Mouse (Mus musculus): ENCODE results near the gene Oit1. TPM values are rescaled to one million over a fixed set of nuclear protein-coding genes. Genes with fewer than 3 reads are reported as not detected.
A peak's percentile ranks its signal among the peaks of the same experiment; 100 is the strongest.

The Oit1 gene
- polyA plus RNA-seq, 1 experiment from 2014 or later = not detected

GRCm38 (mm10) chr14:8367121-8367520 is 11.4 kb downstream of the Oit1 start:
- Histone ChIP-seq H3K9me3 (no peaks in the 10 kb centered on the region), H3K9ac (no peak overlapping the region), H3K27me3 (replicated peaks) (no peaks in the 10 kb centered on the region), H3K4me2 (replicated peaks) (no peak overlapping the region), H3K4me3 (no peak overlapping the region), H3K4me1 (peaks cover 8% of the 10 kb centered on the region), H3K27ac (no peak overlapping the region), H3K36me3 (no peaks in the 10 kb centered on the region)
- 0% methylated on average over 1 of the region's 1 CpGs for WGBS
- peak; percentile 6; the same call in 1 of the 2 replicates for ATAC-seq (ENCODE audit: low FRiP score, low read depth)

DNA sequence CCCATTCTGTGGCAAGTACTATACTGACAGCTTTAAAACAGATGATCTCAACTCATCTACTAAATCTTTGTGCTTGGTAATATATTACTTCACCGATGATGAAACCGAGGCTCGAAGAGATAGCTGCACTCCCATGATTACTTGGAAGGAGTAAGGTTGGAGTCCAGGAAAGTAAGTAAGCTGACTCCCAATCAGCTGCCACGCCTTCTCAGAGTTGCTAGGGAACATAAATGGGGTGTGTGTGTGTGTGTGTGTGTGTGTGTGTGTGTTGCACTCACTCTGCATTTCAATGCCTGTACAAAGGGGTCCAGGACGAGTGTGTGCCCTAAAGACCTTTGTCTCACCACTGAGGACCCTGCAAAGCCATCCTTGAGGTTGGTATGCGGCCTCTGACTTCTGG is 12.7 kb downstream of the Oit1 start:
- Histone ChIP-seq H3K9ac (no peak overlapping the region), H3K4me2 (replicated peaks) (no peak overlapping the region), H3K36me3 (no peaks in the 10 kb centered on the region), H3K4me1 (peaks cover 8% of the 10 kb centered on the region), H3K27ac (no peak overlapping the region), H3K9me3 (no peaks in the 10 kb centered on the region), H3K27me3 (replicated peaks) (no peaks in the 10 kb centered on the region), H3K4me3 (no peak overlapping the region)
- 72% methylated on average over 6 of the region's 6 CpGs for WGBS
- no peak for ATAC-seq (ENCODE audit: low FRiP score, low read depth)

GRCm38 (mm10) chr14:8356836-8357235 is 21.7 kb downstream of the Oit1 start:
- Histone ChIP-seq H3K4me1 (peaks cover 3% of the 10 kb centered on the region; the same call in 1 of the 2 replicates), H3K27me3 (replicated peaks) (no peaks in the 10 kb centered on the region), H3K27ac (no peak overlapping the region), H3K9me3 (no peaks in the 10 kb centered on the region), H3K36me3 (no peaks in the 10 kb centered on the region), H3K4me2 (replicated peaks) (no peak overlapping the region), H3K4me3 (no peak overlapping the region), H3K9ac (no peak overlapping the region)
- WGBS = 86% methylated on average over 9 of the region's 9 CpGs
- ATAC-seq (ENCODE audit: low FRiP score, low read depth) = no peak

- Histone ChIP-seq H3K9me3 (no peaks in the 10 kb centered on the region), H3K36me3 (no peaks in the 10 kb centered on the region), H3K9ac (no peak overlapping the region), H3K27ac (no peak overlapping the region), H3K4me2 (replicated peaks) (no peak overlapping the region), H3K4me1 (peaks cover 3% of the 10 kb centered on the region; the same call in 1 of the 2 replicates), H3K4me3 (no peak overlapping the region), H3K27me3 (replicated peaks) (no peaks in the 10 kb centered on the region)
- 28% methylated on average over 6 of the region's 6 CpGs for WGBS
- ATAC-seq (ENCODE audit: low FRiP score, low read depth) = peak; percentile 64
These were observed 22.5 kb downstream of the Oit1 start for GRCm38 (mm10) chr14:8355999-8356501.

GRCm38 (mm10) chr14:8348927-8349326 is 29.6 kb downstream of the Oit1 start:
- WGBS = 78% methylated on average over 9 of the region's 9 CpGs
- H3K9me3 ChIP-seq = no peaks in the 10 kb centered on the region
- no peak overlapping the region for H3K27ac ChIP-seq
- no peaks in the 10 kb centered on the region for H3K27me3 ChIP-seq (replicated peaks)
- no peaks in the 10 kb centered on the region for H3K4me1 ChIP-seq
- no peak overlapping the region for H3K4me2 ChIP-seq (replicated peaks)
- H3K9ac ChIP-seq = no peak overlapping the region
- no peak for ATAC-seq (ENCODE audit: low FRiP score, low read depth)
- no peaks in the 10 kb centered on the region for H3K36me3 ChIP-seq
- H3K4me3 ChIP-seq = no peak overlapping the region

DNA sequence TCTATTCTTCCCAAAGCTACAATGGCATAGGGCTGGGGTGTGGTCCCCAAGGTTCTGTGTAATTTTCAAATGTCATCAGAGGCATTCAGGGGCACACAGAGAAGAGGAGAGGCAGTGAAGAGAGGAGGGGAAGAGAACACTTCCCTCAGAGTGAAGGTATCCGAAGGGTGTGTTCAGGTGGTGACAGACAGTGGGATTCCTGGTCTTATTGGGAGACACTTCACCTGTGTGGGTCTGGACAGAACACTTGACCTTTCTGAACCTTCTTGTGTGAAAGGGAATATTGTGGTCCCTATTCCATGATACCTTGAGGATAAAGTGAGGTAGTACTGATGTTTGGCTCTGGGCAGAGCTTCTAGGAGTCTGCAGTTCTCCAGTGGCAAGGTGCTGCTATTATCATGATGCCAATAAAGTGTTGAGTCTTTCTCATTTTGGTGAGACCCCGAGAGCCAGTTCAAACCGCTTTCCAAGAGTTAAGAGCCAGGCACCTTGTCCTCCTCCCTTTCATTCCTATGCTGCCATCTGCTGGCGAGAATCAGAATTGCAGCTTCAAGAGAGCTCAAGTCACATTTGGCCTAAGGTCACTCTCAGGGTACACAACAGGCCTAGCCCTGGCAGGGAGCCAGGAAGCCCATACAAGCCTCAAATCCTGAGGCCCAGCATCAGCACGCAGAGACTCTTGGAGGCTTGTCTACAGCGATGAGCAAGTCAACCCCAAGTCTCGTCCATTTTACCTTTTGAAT is 32.1 kb downstream of the Oit1 start:
- Histone ChIP-seq H3K4me1 (no peaks in the 10 kb centered on the region), H3K27me3 (replicated peaks) (no peaks in the 10 kb centered on the region), H3K27ac (no peak overlapping the region), H3K4me3 (no peak overlapping the region), H3K9me3 (no peaks in the 10 kb centered on the region), H3K9ac (no peak overlapping the region), H3K36me3 (no peaks in the 10 kb centered on the region), H3K4me2 (replicated peaks) (no peak overlapping the region)
- 24% methylated on average over 7 of the region's 7 CpGs for WGBS
- ATAC-seq (ENCODE audit: low FRiP score, low read depth) = peak; percentile 65

- Histone ChIP-seq H3K27me3 (replicated peaks) (no peaks in the 10 kb centered on the region), H3K9me3 (no peaks in the 10 kb centered on the region), H3K36me3 (no peaks in the 10 kb centered on the region), H3K4me3 (no peak overlapping the region), H3K4me2 (replicated peaks) (no peak overlapping the region), H3K27ac (no peak overlapping the region), H3K9ac (no peak overlapping the region), H3K4me1 (no peaks in the 10 kb centered on the region)
- 69% methylated on average over 4 of the region's 4 CpGs for WGBS
- no peak for ATAC-seq (ENCODE audit: low FRiP score, low read depth)
These were observed 33.0 kb downstream of the Oit1 start for GRCm38 (mm10) chr14:8345566-8345965.

GRCm38 (mm10) chr14:8342509-8343106 is 35.9 kb downstream of the Oit1 start:
- no peak for ATAC-seq (ENCODE audit: low FRiP score, low read depth)
- WGBS = 70% methylated on average over 5 of the region's 5 CpGs

GRCm38 (mm10) chr14:8340226-8340625 is 38.3 kb downstream of the Oit1 start:
- 86% methylated on average over 4 of the region's 4 CpGs for WGBS
- Histone ChIP-seq H3K36me3 (no peaks in the 10 kb centered on the region), H3K4me3 (no peak overlapping the region), H3K9me3 (no peaks in the 10 kb centered on the region), H3K27me3 (replicated peaks) (no peaks in the 10 kb centered on the region), H3K4me2 (replicated peaks) (no peak overlapping the region), H3K27ac (no peak overlapping the region), H3K4me1 (no peaks in the 10 kb centered on the region; the same call in 1 of the 2 replicates), H3K9ac (no peak overlapping the region)
- ATAC-seq (ENCODE audit: low FRiP score, low read depth) = no peak

More at GRCm38 (mm10) chr14:8342509-8343106, 35.9 kb downstream of the Oit1 start:
- Histone ChIP-seq H3K27ac (no peak overlapping the region), H3K4me3 (no peak overlapping the region), H3K9ac (no peak overlapping the region), H3K4me2 (replicated peaks) (no peak overlapping the region), H3K27me3 (replicated peaks) (no peaks in the 10 kb centered on the region), H3K4me1 (no peaks in the 10 kb centered on the region), H3K36me3 (no peaks in the 10 kb centered on the region), H3K9me3 (no peaks in the 10 kb centered on the region)

DNA sequence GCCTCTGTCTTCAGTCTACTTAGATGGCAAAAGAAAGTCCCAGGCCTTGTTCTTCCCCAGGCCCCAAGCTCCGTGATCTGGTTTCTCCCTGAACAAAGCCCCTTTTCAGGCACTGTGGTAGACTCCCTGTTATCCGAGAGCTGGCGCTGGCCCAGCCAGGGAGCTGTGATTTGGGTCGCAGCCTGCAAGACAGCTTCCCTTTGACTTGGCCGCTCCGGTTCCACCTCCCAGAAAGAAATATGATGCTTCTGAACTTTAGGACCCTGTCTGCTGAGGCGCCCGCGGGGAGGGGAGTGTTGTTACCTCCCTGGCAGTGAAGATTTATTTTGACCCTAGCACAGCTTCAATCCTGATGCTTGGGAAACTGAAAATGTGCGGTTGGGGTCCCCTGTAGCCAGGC is 42.6 kb downstream of the Oit1 start:
- H3K4me1 ChIP-seq = no peaks in the 10 kb centered on the region; the same call in 1 of the 2 replicates
- WGBS = 24% methylated on average over 10 of the region's 10 CpGs
- H3K4me2 ChIP-seq (replicated peaks) = no peak overlapping the region
- H3K27me3 ChIP-seq (replicated peaks) = no peaks in the 10 kb centered on the region
- no peaks in the 10 kb centered on the region for H3K36me3 ChIP-seq
- H3K9ac ChIP-seq = no peak overlapping the region
- H3K9me3 ChIP-seq = no peaks in the 10 kb centered on the region
- no peak; the same call in 1 of the 2 replicates for ATAC-seq (ENCODE audit: low FRiP score, low read depth)
- no peak overlapping the region for H3K27ac ChIP-seq
- H3K4me3 ChIP-seq = no peak overlapping the region

DNA sequence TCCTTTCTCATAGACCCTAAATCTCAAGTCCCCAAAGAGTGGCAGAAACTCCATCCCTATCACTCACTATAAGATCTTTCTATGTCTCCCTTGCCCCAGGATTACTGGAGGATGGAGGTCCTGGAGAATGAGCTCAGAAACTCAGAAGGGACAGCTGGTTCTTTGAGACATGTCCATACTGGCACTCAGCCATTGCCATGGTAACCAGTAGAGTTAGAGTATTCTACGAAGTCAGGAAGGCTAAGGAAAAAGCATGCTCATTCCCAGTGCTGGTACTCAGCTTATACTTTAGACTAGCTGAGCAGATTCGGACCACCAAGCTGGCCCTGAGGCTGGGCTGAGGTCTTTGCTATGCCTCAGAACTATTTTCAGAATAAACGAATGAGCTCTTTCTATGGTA is 44.0 kb downstream of the Oit1 start:
- Histone ChIP-seq H3K27ac (no peak overlapping the region), H3K9ac (no peak overlapping the region), H3K4me2 (replicated peaks) (no peak overlapping the region), H3K9me3 (no peaks in the 10 kb centered on the region), H3K36me3 (no peaks in the 10 kb centered on the region), H3K27me3 (replicated peaks) (no peaks in the 10 kb centered on the region), H3K4me1 (no peaks in the 10 kb centered on the region; the same call in 1 of the 2 replicates), H3K4me3 (no peak overlapping the region)
- ATAC-seq (ENCODE audit: low FRiP score, low read depth) = no peak
- 85% methylated on average over 3 of the region's 3 CpGs for WGBS

DNA sequence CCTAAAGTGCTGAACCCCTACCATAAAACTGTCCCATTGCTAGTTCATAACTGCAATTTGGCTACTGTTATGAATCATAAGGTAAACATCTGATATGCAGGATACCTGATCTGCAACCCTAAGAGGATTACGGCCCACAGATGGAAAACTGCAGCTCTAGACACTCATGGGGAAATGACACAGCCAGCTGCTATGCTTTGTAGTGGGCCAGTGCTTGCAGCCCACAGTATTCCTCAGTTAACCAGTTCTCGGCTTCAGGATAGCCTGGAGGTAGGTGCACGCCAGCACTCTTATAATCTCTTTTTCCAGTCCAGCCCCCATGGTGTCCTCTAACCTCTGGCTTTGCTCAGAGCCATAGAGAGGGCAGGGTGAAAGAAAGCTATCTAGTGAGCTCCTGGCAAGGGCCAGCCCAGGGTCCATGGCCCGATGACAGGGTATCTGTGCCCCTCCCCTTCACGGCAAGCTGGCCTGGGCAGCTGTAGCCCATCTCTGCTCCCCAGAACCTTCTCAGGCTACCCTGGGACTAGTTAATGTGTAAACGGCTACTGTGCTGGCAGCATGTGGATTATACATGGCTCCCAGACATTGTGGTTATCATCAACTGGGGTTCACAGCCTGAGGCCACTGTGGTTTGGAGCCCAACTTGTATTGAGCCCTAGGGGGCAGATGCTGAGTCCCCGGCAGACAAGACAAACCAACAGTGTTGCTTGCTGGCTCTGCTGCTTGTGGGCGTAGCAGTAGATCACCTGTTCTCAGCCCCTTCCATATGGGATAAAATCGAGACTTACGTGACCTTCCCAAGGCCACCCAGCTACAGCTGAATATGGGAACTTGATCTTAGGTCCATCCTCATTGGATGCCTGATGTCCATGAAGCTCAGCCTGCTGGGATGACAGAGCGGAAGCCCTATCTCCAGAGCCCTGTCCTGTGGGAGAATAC is 46.0 kb downstream of the Oit1 start:
- WGBS = 85% methylated on average over 11 of the region's 11 CpGs
- Histone ChIP-seq H3K9ac (no peak overlapping the region), H3K9me3 (no peaks in the 10 kb centered on the region), H3K4me3 (no peak overlapping the region), H3K27me3 (replicated peaks) (no peaks in the 10 kb centered on the region), H3K4me2 (replicated peaks) (no peak overlapping the region), H3K36me3 (no peaks in the 10 kb centered on the region), H3K27ac (no peak overlapping the region), H3K4me1 (peaks cover under 1% of the 10 kb centered on the region; the same call in 1 of the 2 replicates)
- no peak for ATAC-seq (ENCODE audit: low FRiP score, low read depth)

All from neural tube, embryonic 12.5 days (tissue).